Mouse (Mus musculus) lung, adult 2 months (tissue): ENCODE data around the gene Plppr5.

ENCODE experiments used
- CTCF ChIP-seq: fragments of 200-500 bp; IDR thresholded peaks from 2 replicates; pipeline ENCODE4 v1.5.1; 2011; ENCODE audit warnings: mild to moderate bottlenecking, low read length, control low read depth; ENCODE audit not compliant: insufficient read depth
- POLR2A ChIP-seq: fragments of 200-500 bp; IDR thresholded peaks from 2 replicates; pipeline ENCODE4 v1.6.1; 2011; ENCODE audit warnings: low read depth, mild to moderate bottlenecking, control low read depth, low read length, borderline replicate concordance; ENCODE audit errors: extremely low read depth

DNA sequence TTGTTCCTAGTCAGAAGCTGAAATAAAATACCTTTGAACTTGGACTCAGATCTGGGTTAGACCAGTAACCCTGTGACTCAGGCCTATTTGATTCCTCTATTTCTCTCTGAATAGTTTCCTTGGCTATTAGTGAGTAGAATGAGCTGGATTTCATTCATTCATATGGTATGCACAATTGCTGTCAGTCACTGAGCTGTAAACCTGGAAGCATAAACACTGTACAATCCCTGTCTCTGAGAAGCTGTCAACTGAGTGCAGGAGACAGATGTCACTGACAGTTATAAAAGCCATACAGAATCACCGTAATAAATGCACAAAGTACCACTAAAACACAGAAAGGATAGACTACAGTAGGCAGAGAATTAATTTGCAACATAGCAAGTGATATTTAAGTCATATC lies 40.2 kb downstream of the Plppr5 start:
- TF ChIP-seq CTCF = no peak
- TF ChIP-seq POLR2A = no peak
